Mouse (Mus musculus) neutrophil, adult 5-6 weeks (primary cell): ENCODE measurements around the gene Dpt. TPM values are rescaled to one million over a fixed set of nuclear protein-coding genes. Genes with fewer than 3 reads are reported as not detected.
"Not testable (repeated sequence)": the region's sequence is repeated elsewhere in the genome, so short reads cannot be mapped to it uniquely, and the experiment has no call there.

ENCODE experiments used
- ATAC-seq: fragments of 151-379, 151-347 bp; 2 replicates; pipeline ENCODE4 v1.8.0; 2017; ENCODE audit warnings: mild to moderate bottlenecking, moderate TSS enrichment; ENCODE audit not compliant: insufficient number of reproducible peaks, poor library complexity, low FRiP score, severe bottlenecking; ENCODE audit errors: extremely low read depth
- total RNA-seq: library from RNA; stranded (forward); fragments of 200-1000 nt; gene quantifications from 2 replicates; pipeline ENCODE4 v1.2.3, GENCODE M21; 2017

Dpt gene
- not detected in 2 replicates for total RNA-seq

DNA sequence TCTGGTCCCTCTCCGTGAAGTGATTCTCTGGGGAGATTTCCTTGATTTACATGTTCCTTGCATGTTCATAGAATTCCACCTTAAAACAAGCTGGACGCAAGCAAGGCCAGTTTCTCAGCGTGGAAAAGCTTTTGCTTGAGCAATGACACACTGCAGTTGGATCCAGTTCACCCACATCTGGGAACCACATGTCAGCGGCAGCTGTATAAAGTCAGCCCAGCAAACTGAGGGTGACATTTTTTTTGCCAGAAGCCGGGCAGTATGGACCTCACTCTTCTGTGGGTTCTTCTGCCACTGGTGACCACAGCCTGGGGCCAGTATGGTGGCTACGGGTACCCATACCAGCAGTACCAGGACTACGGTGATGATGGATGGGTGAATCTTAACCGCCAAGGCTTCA is at the start of gene Dpt:
Dpt (plus strand) TSS at position 174 of the 400 bp plus-strand sequence.
- no peak for ATAC-seq

DNA sequence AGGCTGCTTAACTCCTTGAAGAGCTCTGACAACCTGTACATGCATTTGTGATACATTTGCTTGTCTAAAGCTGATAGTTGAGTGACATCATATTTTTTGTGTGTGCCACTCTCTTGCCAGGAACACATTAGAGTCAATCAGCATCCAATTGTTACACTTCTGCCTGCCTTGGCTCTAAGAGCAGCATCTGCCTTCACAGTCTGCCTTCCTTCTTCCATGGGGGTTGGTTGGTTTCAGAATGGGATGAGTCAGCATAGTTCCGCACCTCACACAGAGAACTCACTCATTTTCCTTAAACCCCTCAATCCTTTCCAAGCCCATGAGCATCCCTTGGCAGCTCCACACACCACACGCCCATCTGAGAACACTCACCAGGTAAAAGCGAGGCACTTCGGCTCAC is 42.7 kb upstream of the Dpt start:
- ATAC-seq: no peak

DNA sequence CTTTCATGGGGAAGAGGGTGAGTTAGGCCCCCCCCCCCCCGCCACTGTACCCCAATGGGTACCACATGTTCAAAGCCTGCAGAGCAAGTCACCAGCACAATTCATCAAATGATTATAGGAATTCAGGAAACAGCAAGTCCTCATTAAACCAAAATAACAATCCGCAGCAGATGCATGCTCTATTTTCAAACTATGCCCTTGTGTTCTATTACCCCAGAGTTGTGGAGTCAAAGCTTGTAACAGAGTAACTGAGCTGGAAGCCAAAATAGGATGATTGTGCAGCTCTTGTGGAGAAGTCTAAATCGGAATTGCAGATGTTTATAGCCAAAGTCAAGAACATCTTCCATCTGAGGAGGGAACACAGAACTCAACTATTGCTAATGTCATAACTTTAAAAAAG is 40.8 kb upstream of the Dpt start:
- ATAC-seq: no peak

DNA sequence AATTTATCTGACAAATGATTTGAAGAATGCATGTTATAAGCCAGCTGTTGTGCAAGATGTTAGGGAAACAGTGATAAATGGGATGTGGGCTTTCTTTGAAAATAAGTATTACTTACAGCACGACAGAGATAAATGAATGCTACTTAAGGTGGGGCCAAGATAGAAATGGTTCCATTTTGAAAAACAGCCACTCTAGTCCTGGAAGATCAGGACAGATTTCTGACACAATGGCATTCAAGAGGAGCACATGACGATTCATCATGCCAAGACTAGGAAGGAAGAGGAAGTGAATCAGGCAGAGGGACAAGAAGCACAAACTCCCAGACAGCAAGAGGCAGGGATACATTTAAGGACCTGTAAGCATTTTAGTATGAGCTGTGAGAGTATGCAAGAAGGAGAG is 39.5 kb upstream of the Dpt start:
- ATAC-seq: no peak

DNA sequence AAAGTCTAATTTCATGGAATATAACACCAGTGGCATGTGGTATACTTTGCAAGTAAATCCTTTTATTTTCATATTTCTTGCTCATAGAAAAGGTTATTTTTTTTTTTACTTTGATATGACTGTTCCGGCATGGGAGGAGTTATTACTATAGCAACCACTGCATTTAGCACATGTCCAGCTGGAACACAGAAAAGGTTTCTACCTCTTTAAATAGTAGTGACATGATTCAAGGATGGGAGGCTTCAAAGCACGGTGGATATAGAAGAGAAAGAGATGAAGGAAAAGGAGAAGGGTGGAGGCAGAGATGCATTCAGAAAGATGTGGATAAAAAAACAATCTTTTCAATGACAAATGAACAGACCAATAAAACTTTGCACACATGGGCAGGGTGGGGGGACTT is 38.0 kb upstream of the Dpt start:
- no peak for ATAC-seq

DNA sequence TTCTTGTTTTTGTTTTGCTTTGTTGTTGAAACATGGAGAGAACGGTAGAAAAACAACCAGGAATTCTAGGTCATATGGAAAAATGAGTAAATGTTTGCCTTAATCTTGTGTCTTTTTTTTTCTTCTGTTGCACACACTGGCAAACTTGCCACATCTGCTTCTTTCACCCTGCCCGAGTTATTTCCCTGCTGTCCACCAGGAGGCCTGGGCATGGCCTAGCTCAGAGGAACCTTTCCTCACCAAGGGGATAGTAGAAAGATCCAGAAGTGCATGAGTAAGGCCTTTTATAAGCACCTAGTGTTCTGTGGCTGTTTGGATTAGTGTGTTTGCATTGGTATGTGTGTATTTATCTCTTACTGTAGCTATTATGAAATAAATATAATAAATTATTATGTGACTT is 34.2 kb upstream of the Dpt start:
- ATAC-seq: no peak

DNA sequence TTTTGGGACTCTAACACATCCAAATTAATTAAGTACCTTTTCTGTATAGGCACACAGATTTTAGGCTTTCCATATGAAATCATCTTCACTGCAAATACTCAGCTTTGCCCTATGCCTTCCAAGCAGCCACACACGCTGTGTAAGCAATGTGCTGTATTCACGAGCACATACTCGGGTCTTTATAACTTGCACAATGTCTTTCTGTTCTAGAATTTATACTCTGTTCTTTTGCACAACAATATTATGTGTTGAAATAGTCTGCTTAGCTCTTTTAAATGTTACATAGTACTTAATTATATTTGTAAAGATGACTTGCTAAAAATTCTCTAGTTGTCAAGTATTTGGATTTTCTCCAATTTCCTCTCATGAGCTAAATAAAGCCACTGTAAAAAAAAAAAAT is 29.8 kb upstream of the Dpt start:
- ATAC-seq: no peak

DNA sequence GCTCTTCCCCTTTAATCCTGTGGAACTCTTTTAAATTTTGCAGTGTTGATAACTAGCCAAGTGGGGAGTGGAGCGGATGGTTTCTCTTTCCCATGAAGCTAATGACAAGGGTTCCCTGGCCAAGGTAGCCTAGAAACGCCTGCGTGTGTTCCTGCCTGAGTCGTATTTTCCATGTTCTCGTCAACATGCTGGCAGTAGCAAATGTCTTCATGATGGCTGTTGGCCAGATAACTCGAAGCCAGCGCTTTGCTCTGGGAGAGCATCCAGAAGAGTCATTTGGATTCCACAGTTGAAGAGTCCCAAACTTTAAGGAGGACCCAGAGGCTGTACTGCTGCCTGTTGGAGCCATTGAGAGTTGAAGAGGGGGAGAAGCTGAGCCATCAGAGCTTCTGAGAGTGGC is 25.8 kb upstream of the Dpt start:
- no peak for ATAC-seq

DNA sequence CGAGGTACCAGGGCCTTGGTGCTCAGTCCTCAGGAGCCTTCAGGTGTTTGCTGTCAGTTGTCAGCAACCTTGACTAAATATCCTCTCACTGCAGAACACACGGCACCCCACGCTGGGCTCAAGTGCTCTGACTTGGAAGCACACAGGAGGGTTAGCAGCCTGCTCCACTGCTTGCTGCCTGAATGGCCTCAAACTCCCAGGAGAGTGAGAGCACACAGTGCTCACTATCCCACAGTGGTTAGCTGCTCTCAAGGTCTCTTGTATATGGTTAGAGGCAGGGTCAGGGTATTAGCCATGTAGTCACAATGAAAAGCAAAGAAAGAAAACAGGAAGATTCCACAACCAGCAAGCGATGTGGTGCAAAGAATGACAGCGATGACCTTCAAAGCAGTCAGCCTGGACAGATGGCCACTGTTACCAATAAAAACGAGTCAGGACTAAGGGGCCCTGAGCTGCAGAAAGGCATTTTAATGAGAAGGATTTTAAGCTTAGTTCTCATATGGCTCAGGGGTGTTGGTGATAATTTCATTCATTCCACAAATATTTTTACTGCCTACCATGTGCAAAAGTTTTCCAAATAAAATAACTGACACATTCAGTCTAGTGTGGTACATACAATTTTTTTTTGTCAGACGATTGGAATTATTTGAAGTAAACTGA is 15.5 kb upstream of the Dpt start:
- no peak for ATAC-seq

DNA sequence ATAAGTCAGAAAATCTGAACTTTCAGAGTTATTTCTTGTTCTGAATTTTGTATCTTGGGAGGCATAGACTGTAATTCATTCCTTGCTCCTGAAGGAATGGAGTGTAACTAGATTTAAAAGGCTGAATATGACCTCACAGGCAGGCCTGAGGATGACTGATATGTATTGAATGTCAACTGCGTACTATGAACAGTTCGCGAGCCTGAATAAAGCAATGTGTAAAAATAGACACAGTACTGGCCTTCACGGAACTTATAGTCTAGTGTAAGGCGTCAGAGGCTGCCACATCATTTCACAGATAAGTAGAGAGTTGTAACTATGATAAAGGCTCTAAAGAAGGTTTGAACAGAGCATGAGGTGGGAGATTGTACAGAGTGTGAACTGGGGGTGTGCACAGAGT is 10.3 kb upstream of the Dpt start:
- no peak for ATAC-seq

DNA sequence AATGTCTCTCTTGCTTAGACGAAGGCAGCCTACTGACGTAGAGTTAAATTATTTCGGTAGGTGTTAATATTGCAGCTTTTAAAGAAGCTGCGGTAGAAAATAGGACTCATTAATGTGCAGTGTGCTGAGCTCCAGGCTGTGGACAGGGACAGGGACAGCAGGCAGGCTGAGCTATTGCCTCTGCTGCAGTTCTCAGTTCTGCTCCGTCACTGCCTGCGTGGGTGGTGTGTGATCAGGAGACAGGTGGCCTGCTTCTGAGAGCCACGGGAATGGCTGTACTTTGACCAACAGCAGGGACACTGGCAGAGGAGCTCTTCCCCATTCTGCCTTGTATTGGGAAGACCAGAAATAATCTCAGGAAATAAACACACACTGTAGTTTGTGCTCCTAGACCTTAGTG is 8.7 kb upstream of the Dpt start:
- no peak for ATAC-seq

DNA sequence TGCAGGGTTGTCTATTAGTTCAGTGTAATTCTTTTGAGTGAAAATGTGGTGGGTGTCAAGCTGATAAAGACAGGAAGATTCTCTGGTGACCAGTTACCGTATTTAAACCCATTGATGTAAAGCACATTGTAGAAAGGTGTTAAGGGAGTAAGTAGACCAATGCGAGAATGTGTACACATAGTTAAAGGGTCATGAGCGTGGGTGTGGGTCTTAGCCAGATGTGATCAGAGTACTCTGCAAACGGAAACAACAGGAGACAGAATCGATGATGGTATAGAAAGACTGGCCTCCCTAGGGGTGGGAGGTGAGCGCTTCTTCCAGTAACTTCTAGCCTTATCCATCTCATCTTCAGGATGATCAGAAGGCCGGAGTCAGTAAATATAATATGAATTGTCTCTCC is 8.2 kb upstream of the Dpt start:
- ATAC-seq: no peak

DNA sequence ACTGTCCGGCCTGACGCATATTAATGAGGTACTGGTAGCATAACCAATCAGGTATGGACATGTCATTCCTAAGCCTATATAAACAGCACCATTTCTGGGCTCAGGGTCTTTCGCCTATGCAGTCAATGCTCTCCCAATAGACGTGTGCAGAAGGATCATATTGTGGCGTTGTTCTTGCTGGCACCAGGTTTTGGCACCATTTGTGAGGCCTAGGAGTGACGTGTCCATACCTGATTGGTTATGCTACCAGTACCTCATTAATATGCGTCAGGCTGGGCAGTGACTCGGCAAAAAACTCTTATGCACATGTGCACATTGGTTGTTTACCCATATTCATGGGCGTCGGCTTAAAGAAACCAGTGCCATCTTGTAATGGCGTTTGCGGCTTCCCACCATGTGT is 6.1 kb upstream of the Dpt start:
- not testable (repeated sequence) for ATAC-seq

DNA sequence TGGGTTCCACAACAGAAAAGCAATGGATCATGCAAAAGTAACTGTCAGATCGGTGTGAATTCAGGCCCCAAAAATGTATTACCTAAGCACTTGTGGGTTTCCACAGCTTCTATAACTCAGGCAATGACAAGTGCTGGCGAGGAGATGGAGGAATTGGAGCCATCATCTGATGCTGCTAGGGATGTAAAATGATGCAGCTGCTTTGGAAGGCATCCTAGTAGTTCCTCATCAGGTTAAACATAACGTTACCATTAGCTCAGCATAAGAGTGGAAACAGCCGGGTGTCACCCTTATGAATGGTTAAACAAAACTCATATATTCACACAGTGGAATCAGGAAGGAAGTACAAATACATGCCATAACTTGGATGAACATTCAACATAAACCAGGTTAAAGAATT is 3.4 kb upstream of the Dpt start:
- no peak for ATAC-seq

DNA sequence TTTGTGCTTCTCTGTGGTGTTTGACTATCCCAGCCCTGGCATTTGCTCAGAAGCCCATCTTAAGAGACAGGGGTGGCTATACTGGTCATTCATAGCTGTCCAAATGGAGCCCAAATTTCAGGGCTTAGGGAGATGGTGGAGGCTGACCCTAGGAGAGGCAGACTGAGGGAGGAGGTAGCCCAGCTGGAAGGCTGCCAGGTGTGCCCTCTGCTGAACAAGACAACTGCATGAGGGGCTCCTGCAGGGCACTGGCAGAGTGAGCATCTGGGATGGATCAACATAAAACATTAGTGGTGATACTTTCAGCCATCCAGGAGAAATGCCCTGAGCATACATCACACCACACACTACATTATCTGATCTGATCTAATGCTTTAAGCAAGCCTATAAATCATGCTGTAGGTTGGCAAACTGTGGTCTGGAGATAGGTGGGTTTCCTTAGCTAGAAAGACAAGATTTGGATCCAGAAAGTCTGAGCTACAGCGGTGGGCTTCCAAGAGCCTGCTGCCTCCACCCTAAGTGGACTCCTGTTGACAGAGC is 1.4 kb downstream of the Dpt start:
- no peak for ATAC-seq

DNA sequence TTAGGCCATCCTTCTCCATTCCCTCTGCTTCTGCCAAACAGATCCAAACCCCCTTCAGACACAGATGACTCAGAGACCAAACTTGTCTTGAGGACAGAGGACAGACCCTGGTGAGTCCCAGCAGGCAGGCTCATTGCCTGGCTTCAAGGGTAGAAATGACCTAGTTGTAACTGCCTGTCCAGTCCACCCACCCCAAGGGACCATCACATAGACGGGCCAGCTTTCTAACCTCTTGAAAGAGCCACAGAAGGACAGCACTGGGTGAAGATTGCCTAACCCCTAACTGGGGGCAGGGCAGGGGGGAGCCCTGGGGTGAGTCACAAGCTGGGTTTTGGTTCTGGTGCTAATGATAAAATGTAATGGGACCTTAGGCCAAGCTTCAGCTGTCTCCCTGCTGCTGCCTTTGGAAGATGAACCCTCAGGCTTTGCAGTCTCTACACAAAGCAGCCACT is 2.1 kb downstream of the Dpt start:
- ATAC-seq: no peak

DNA sequence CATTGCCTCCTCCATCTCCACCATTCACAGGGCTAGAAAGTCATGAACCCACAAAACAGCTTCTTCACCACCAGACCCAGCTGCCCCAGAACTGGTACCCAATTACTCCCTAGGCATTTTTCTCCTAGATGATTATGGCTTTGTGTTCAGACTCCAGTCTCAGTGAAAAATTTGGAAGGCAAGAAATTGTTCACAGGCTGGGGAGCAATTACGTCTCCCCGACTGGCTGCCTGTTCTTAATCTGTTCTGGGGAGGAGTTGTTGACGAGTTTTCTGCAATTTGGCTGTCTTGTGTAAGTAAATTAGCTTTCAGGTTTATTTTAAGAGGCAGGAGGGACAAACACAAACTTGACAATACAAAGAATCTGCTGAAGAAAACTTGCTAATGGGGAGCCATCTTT is 2.7 kb downstream of the Dpt start:
- no peak for ATAC-seq

DNA sequence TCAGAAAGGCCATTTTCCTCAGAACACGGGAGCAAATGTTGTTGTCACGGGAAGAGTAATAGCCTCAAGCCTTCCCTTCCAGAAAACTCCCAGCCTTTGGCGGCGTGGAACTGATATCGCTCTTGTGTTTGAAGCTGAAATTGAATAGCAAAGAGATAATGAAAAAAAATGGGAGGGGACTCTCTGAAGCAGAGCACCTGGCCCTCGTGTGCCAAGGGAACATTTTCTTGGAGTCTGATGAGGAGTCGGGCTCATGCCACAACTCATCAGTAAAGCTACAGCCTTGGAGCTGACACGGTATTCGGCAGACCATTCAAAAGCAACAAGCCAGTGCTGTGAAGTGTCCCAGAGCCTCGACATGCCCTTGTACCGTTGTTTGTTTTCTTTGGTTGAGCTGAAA is 7.8 kb downstream of the Dpt start:
- no peak for ATAC-seq

DNA sequence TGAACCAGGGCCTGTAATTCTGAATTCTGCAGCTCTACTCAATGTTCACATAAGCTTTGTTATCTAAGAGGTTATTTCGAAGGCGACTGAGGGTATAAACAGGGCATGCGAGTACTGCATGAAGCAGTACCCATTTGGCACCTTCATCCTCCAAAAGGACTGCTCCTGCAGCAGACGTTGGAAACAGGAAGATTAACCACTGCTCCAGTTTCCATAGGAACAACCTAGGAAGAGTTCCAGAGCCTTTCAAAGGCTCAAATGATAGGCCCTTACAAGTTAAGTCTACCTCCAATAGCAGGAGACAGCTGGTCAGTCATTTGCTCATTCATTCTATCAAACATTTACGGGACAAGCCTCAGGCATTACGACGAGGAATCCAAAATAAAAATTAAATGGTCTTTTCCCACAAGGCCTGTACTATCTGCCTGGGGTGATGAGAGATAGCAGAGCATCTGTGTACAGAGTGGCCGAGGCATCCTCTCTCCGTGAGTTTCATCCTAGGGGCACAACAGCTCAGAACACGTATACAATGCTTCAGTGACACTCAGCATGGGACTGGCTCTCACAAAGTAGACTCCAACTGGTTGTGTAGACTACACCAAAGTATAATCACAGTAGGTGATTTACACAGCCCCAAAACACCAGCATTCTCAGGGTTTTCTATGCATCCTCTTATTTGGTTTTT is 8.4 kb downstream of the Dpt start:
- no peak for ATAC-seq

DNA sequence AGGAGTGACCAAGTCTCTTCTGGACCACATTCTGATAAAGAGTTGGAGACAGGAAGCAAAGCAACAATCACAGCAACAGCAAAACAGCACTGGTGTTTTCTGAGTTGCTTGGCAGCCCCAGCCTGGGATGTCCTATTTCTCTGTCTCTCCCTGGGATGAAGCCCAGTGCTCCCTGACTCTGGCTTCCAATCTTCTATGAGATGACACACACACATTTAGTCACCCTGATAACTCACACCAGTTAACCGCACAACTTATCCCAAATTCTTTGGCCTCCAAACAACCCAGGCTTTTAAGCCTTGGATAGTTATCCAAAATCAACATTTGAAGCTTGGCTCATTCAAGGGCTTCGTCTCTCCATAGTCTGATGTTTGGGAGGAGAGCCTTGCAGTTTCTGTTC is 12.9 kb downstream of the Dpt start:
- no peak for ATAC-seq

DNA sequence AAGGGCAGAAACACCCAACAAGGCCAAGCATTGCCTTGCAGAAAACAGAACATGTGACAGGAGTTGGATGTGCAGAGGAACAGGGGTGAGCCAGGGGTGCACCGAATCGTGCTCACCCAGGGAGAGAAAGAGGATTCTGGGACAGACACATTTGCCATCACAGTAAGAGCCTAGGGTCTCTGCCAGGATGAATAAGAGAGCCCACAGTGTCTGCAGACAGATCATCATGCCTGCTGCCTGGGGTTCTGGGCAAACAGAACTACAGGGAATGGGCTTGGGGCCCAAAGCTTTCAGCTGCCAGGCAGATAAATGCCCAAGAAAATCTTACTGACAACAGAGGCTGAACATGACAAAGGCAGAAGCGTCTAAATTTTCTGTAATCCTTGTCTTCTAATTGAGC is 14.9 kb downstream of the Dpt start:
- ATAC-seq: no peak
